Mouse (Mus musculus) gastrocnemius, postnatal 10 days (tissue): ENCODE measurements around the gene Gm5458. TPM values are rescaled to one million over a fixed set of nuclear protein-coding genes. Genes with fewer than 3 reads are reported as not detected.
"Not testable (repeated sequence)": the region's sequence is repeated elsewhere in the genome, so short reads cannot be mapped to it uniquely, and the experiment has no call there.

ENCODE experiments used
- DNase-seq: peaks from one replicate; pipeline ENCODE4 v3.0.0; 2021; ENCODE audit warnings: mixed read lengths
- long read RNA-seq, 2 experiments: library from polyadenylated mRNA; stranded (forward); transcript quantifications; one replicate each; pipeline ENCODE4 v2.0.0; 2021
- total RNA-seq, 2 experiments: library from RNA; stranded (reverse); gene quantifications; 2 replicates each; pipeline ENCODE4 v1.2.3; 2021

Gm5458 gene
- total RNA-seq: not detected
- long read RNA-seq, experiment 1: 0 reads
- long read RNA-seq, experiment 2: 0 reads

- not testable (repeated sequence) for DNase-seq
Observed at GRCm38 (mm10) chr14:19602481-19602880, at the start of gene Gm5458. TSS of gene Gm5458 (minus strand) at chr14:19602581.

GRCm38 (mm10) chr14:19646232-19646631 lies 43.9 kb upstream of the Gm5458 start:
- no peak for DNase-seq

GRCm38 (mm10) chr14:19584804-19585667 lies 17.3 kb downstream of the Gm5458 start, which contains the start of gene Gm2237:
TSS of gene Gm2237 (minus strand) at chr14:19585135.
- DNase-seq: peak; percentile 25

- DNase-seq: not testable (repeated sequence)
Observed at GRCm38 (mm10) chr14:19549863-19550262, 52.5 kb downstream of the Gm5458 start, which contains the start of gene Gm2244. TSS of gene Gm2244 (minus strand) at chr14:19549963.

Other genes with a start within 250 kb of the Gm5458 start
- not detected for gene Gm21738, start 183.7 kb downstream of the Gm5458 start, total RNA-seq
- gene Gm2244, start 52.6 kb downstream of the Gm5458 start, total RNA-seq: not detected
- gene Gm2237, start 17.4 kb downstream of the Gm5458 start, total RNA-seq: 1 to 10 TPM; 1.4 to 1.7 TPM
- gene Nid2, start 148.7 kb upstream of the Gm5458 start, total RNA-seq: 10 to 100 TPM; 90.7 to 94.0 TPM
- gene Rtraf, start 221.2 kb upstream of the Gm5458 start, total RNA-seq: 10 to 100 TPM; 78.3 to 85.5 TPM